Mouse (Mus musculus) gastrocnemius, postnatal 36 days (tissue): Measurements from ENCODE around the gene Nr2f2. TPM values are rescaled to one million over a fixed set of nuclear protein-coding genes. Genes with fewer than 3 reads are reported as not detected.

Source experiments
- DNase-seq, 2 experiments: peaks; one replicate each; pipeline ENCODE4 v3.0.0; 2022
- intact Hi-C: fragments of 180-260 bp; cut with DNase I; formaldehyde crosslinking; loops from one replicate; pipeline ENCODE4 v1.15.1; 2025
- total RNA-seq, 2 experiments: library from RNA; stranded (reverse); gene quantifications; 2 replicates each; pipeline ENCODE4 v1.2.3; 2021

Gene Nr2f2
- total RNA-seq, 2 experiments from 2014 or later: 12.7 to 19.4 TPM

DNA sequence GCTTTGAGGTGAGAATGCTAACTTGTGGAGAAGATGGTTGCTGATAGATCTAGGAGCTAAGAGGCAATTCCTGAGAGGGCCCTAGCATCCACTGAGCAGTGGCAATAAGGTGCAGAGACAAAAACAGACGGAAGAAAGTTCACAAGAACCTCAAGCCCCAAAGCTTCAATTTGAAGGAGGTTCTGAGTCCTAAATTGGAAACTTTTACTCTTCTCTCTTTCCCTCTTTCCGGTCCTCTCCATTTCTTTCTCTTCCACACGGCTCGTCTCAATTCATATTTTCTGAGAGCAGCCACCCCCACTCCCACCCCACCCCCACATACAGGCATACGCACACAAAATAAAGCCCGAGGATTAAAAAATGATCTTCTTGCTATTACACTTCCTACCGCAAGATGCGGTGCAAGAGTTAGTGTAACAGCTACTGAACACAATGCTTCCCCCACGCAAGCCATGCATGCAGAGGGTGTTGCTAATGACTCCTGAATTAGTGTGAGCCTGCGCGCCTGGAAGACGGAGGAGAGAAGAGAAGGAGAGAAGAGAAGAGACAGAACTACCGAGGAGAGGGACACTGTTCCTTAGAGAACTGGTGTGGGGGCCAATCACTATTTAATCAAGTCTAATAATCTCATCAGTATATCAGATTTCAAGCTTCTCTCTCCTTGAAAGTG is 29.8 kb downstream of the Nr2f2 start:
- intact Hi-C loops: loop anchor here (5.0 kb wide), 1 partner anchor 844 kb away; no protein-coding TSS in a partner anchor

GRCm38 (mm10) chr7:70336126-70336525 is 30.4 kb downstream of the Nr2f2 start:
- DNase-seq: no peak
- intact Hi-C loops: loop anchor here (5.0 kb wide), 1 partner anchor 844 kb away; no protein-coding TSS in a partner anchor

More for the DNA sequence above, 29.8 kb downstream of the Nr2f2 start:
- DNase-seq: no peak

DNA sequence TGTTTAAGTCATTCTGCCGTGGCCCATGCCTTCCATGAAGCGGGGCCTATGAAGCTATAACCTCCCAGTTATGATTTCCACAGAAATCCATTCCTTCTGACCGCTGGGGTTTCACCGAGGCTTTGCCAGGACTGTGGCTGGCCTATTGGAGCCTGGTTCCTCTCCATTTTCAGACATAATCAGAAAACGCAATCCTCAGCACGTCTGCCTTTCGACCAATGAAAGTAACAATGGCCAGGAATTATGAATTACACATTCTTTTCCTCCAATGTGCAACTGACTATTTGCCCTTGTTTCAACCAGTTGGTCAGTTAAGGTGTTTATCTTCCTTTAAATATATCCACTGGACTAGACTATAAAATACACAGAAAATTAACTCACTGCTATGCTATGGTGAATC is 31.1 kb downstream of the Nr2f2 start:
- DNase-seq: no peak
- intact Hi-C loops: loop anchor here (5.0 kb wide), 1 partner anchor 843 kb away; no protein-coding TSS in a partner anchor

GRCm38 (mm10) chr7:70334836-70335235 is 31.7 kb downstream of the Nr2f2 start:
- intact Hi-C loops: loop anchor here (5.0 kb wide), 2 partner anchors 213 to 843 kb away; no protein-coding TSS in a partner anchor
- DNase-seq: peak; percentile 63 to 72

DNA sequence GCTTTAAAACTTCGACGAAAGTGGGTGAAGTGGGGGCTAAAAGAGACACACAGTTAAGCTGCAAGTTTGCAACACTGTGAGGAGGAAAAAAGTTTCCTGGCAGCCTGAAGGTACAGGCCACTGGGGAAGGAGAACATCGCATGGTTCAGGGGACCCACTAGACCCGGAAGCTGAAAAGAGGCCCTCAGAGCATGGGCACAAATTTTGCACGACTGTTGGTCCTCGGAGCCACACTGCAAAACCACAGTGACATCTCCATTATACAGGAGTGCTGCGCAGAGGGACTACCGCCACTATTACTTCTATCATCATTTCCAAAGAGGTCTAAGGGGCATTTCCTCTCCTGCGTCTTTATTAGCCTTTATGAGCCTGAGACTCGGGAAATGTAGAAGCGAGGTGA is 32.7 kb downstream of the Nr2f2 start:
- intact Hi-C loops: loop anchor here (5.0 kb wide), 1 partner anchor 212 kb away; no protein-coding TSS in a partner anchor
- DNase-seq: no peak

DNA sequence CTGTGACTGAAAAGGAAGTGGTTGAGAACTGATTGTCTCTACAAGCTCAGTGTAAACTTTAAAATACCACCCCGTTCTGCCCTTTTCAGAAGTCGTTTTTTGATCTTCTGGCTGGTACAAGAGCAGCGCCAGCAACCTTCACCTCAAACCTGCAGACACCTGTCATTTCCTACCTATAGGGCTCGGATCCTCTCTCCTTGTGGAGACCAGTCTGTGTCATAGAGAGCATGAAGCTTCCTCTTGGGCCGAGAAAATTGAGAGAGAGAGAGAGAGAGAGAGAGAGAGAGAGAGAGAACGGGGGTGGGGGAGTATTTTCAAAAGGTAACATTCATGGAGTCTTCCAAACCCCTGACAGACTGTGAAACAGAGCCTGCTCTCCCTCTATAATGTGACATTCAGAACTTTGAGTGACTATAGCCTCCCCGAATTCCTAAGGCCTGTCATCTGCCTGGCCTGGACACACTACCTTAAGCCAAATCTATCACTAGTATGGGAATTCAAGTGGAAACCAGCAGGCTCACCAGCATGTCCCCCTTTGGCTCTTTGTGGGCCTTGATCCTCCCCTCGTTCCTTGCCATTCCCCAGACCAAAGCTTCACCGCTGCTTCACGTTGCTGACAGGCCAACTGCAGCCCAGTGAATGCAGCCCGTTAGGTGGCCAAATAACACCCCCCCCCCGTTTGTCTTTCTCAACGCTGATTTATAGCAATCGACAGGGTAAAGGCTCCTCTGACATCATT is 33.4 kb downstream of the Nr2f2 start:
- DNase-seq: no peak
- intact Hi-C loops: loop anchor here (5.0 kb wide), 1 partner anchor 211 kb away; no protein-coding TSS in a partner anchor

DNA sequence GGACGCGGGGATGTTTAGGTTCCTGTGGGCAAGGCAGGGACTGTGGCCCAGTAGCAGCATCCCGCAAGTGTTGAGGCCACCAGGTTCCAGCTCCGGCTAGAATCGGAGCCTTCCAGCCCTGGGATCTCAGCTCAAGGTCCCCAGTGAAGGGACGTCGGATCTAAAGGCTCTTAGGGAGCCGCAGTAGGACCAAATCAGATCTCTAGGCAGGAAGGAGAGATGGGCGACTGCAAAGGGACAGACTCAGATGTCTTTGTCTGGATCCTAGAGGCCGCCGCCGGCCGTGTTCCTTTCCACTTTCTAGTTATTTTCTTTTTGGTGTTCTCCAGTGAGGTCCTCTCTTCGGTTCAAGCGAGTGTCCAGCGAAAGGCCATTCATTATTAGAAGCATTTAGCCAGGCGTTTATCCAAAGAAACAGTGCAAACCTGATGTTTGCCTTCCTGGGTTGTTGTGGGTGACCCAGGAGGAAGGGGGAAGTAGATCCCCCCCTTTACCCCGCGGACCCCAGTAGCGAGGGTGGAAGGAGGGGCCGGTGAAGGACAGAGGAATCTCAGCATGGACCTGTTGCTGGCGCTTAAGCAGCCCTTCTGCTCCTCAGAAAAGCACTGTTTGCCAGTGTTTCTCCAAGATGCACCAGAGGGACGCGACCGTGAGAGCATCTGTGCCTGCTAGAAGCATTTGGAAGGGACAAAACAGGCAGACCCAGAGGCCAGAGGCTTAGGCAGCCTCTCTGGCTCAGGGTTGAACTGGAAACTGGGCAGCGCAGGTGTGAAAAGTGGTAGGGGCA is 34.3 kb downstream of the Nr2f2 start:
- no peak for DNase-seq
- intact Hi-C loops: loop anchor here (5.0 kb wide), 1 partner anchor 210 kb away; no protein-coding TSS in a partner anchor

- no peak for DNase-seq
- intact Hi-C loops: loop anchor here (5.0 kb wide), 1 partner anchor 209 kb away; no protein-coding TSS in a partner anchor
Observed at GRCm38 (mm10) chr7:70331243-70332063, 35.1 kb downstream of the Nr2f2 start.

GRCm38 (mm10) chr7:70330761-70331242 is 35.7 kb downstream of the Nr2f2 start:
- intact Hi-C loops: loop anchor here (5.0 kb wide), 1 partner anchor 209 kb away; no protein-coding TSS in a partner anchor
- DNase-seq: no peak

GRCm38 (mm10) chr7:70330207-70330562 is 36.4 kb downstream of the Nr2f2 start:
- DNase-seq: no peak
- intact Hi-C loops: loop anchor here (5.0 kb wide), 1 partner anchor 208 kb away; no protein-coding TSS in a partner anchor

GRCm38 (mm10) chr7:70329521-70330206 is 36.9 kb downstream of the Nr2f2 start:
- intact Hi-C loops: loop anchor here (5.0 kb wide), 1 partner anchor 207 kb away; no protein-coding TSS in a partner anchor
- no peak for DNase-seq

- intact Hi-C loops: no loop called here
- no peak for DNase-seq
Observed at GRCm38 (mm10) chr7:70329037-70329516, 37.5 kb downstream of the Nr2f2 start.

- intact Hi-C loops: no loop called here
Observed at GRCm38 (mm10) chr7:70328206-70329036, 38.1 kb downstream of the Nr2f2 start.

DNA sequence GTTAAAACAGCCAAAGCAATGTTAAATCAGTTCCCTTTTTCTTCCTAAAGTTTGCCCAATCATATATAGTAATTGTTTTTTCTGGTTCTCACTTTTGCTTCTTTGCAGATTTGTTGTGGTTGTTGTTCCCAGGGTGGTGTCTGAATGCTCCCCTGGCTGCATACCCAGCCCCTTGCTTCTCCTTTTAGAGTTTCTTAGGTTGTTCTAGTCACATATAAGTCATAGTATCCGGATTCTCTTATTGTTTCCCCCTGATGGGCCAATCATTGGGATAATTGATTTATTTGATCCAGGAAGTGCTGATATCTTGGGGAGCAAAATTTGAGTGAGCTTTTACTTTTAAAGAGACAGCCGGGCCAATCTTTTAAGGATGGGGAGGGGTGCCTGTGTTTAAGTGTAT is 39.3 kb downstream of the Nr2f2 start:
- intact Hi-C loops: no loop called here
- no peak for DNase-seq

More at GRCm38 (mm10) chr7:70328206-70329036, 38.1 kb downstream of the Nr2f2 start:
- no peak for DNase-seq

DNA sequence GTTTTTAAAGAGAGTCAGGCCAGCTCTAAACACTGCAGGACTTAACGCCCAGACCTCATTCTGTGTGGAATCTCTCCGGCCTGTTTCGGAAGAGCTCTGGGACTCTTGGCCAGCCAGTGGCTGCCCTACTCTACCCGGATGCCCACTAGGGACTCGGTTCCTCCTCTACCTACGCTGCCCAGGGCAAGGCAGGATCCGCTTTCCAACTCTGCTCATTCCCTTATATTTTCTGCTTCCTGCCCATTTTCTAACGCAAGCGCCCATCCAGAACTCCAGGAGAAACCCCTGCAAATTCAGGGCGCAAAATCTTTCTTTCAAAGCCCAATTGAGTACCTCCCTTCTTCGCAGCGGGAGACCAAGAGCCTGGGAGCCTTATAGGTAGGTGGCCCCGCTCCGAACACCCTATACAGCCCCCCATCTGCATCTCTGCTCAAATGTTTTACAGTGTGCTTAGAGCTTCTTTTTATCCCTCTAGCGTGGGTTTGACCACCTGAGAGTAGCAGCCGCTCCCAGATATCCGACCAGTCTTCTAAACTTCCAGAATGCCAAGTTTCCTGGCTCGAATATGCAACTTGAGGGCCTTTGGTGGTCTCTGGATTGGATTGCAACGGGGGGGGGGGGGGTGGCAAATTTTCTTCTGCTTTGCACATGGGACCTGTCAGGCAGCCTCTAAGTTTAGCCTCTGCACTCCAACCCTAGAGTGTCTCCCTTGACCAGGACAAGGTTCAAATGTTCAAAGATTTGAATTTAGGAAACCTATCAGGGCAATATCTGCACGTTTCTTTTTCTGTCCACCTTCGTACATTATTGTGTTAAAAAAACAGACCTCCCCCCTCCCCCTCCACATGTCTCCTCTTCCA is 40.1 kb downstream of the Nr2f2 start:
- DNase-seq: no peak

GRCm38 (mm10) chr7:70325381-70325780 is 41.2 kb downstream of the Nr2f2 start:
- DNase-seq: no peak
- intact Hi-C loops: no loop called here

More for the DNA sequence above, 40.1 kb downstream of the Nr2f2 start:
- intact Hi-C loops: no loop called here

GRCm38 (mm10) chr7:70324541-70324940 is 42.0 kb downstream of the Nr2f2 start:
- no peak for DNase-seq
- intact Hi-C loops: no loop called here
